Mouse (Mus musculus) CH12.LX (cell line): ENCODE measurements at regions not wholly inside any gene's neighbourhood (a gene's known extent, or its start where the extent isn't known, plus 50 kb on each side); places are given as distances from the start of the nearest gene placed in this dataset.

Experiments used
- DNase-seq: peaks from one replicate; pipeline ENCODE4 v3.0.0-alpha.2; 2013; ENCODE audit errors: extremely low read depth
- H3K27ac ChIP-seq: 2 replicates; pipeline ENCODE4 v1.5.1; 2012; ENCODE audit warnings: low read depth, mild to moderate bottlenecking, control low read depth, moderate library complexity; ENCODE audit not compliant: insufficient read depth
- H3K27me3 ChIP-seq: replicated peaks from 2 replicates; pipeline ENCODE3; 2012; ENCODE audit warnings: inconsistent platforms
- H3K36me3 ChIP-seq, 2 experiments: replicated peaks in 1 of 2; 2 replicates each; pipeline versions ENCODE3 to v1.6.1; 2012; ENCODE audit warnings: inconsistent platforms in 1 of 2, low read length in 1 of 2, mild to moderate bottlenecking in 1 of 2, mixed read lengths in 1 of 2, moderate library complexity in 1 of 2; ENCODE audit not compliant: control insufficient read depth in 1 of 2, insufficient read depth in 1 of 2
- H3K4me1 ChIP-seq, 2 experiments: 2 replicates each; pipeline ENCODE4 v1.6.1; 2012; ENCODE audit warnings: inconsistent platforms in 1 of 2, moderate library complexity in 1 of 2; ENCODE audit not compliant: insufficient read depth in 2 of 2, control insufficient read depth in 1 of 2
- H3K4me2 ChIP-seq: 2 replicates; pipeline ENCODE4 v1.6.1; 2012; ENCODE audit warnings: low read depth, mild to moderate bottlenecking, control low read depth; ENCODE audit not compliant: poor library complexity, insufficient read depth, severe bottlenecking
- H3K4me3 ChIP-seq, 3 experiments: fragments of 150-350 bp in 1 of 3; sonication (generic) in 1 of 3; replicated peaks in 1 of 3; 2 replicates each; pipeline versions ENCODE3 to v1.5.1; 2011 to 2012; ENCODE audit warnings: low read depth in 2 of 3, low read length in 2 of 3, mild to moderate bottlenecking in 2 of 3, moderate library complexity in 2 of 3, control low read depth in 1 of 3, improper control_type of control experiment in 1 of 3, inconsistent platforms in 1 of 3, mixed read lengths in 1 of 3; ENCODE audit not compliant: poor library complexity in 1 of 3
- H3K79me2 ChIP-seq: replicated peaks from 2 replicates; pipeline ENCODE4 v1.6.1; 2012; ENCODE audit warnings: mild to moderate bottlenecking, moderate library complexity; ENCODE audit not compliant: control insufficient read depth, poor library complexity, insufficient read depth, severe bottlenecking; ENCODE audit errors: extremely low read depth
- H3K9ac ChIP-seq: 2 replicates; pipeline ENCODE4 v1.6.1; 2012; ENCODE audit warnings: low read depth, mild to moderate bottlenecking, control low read depth, moderate library complexity; ENCODE audit not compliant: insufficient read depth
- H3K9me3 ChIP-seq: replicated peaks from 2 replicates; pipeline ENCODE3; 2012; ENCODE audit warnings: low read length, inconsistent platforms, mixed read lengths
- BHLHE40 ChIP-seq: IDR thresholded peaks from 2 replicates; pipeline ENCODE4 v1.6.1; 2011; ENCODE audit warnings: mild to moderate bottlenecking, low read depth, low read length, improper control_type of control experiment
- CHD1 ChIP-seq: IDR thresholded peaks from 2 replicates; pipeline ENCODE4 v1.6.1; 2012; ENCODE audit warnings: low read depth, low read length, improper control_type of control experiment, inconsistent platforms
- CHD2 ChIP-seq: IDR thresholded peaks from 2 replicates; pipeline ENCODE4 v1.6.1; 2011; ENCODE audit warnings: low read length, improper control_type of control experiment
- ELF1 ChIP-seq: IDR thresholded peaks from 2 replicates; pipeline ENCODE4 v1.6.1; 2014; ENCODE audit warnings: low read depth, mild to moderate bottlenecking, inconsistent platforms, low read length, improper control_type of control experiment
- EP300 ChIP-seq: IDR thresholded peaks from 2 replicates; pipeline ENCODE4 v1.6.1; 2011; ENCODE audit warnings: low read length, improper control_type of control experiment
- ETS1 ChIP-seq: conservative IDR thresholded peaks from 2 replicates; pipeline ENCODE4 v1.6.1; 2012; ENCODE audit warnings: low read depth, mild to moderate bottlenecking, inconsistent platforms, low read length, improper control_type of control experiment, moderate library complexity
- HCFC1 ChIP-seq: IDR thresholded peaks from 2 replicates; pipeline ENCODE4 v1.6.1; 2012; ENCODE audit warnings: low read depth, mild to moderate bottlenecking, inconsistent platforms, low read length, improper control_type of control experiment
- JUN ChIP-seq: IDR thresholded peaks from 2 replicates; pipeline ENCODE4 v1.6.1; 2011; ENCODE audit warnings: low read depth, mild to moderate bottlenecking, low read length, improper control_type of control experiment, moderate library complexity; ENCODE audit not compliant: insufficient read depth
- JUND ChIP-seq: conservative IDR thresholded peaks from 2 replicates; pipeline ENCODE4 v1.6.1; 2011; ENCODE audit warnings: low read depth, low read length, improper control_type of control experiment
- MAFK ChIP-seq: IDR thresholded peaks from 2 replicates; pipeline ENCODE4 v1.6.1; 2011; ENCODE audit warnings: low read length, improper control_type of control experiment; ENCODE audit not compliant: insufficient replicate concordance
- MAX ChIP-seq: IDR thresholded peaks from 2 replicates; pipeline ENCODE4 v1.6.1; 2011; ENCODE audit warnings: low read length, improper control_type of control experiment
- MAZ ChIP-seq: IDR thresholded peaks from 2 replicates; pipeline ENCODE4 v1.6.1; 2012; ENCODE audit warnings: low read depth, mild to moderate bottlenecking, inconsistent platforms, low read length, improper control_type of control experiment, moderate library complexity
- MEF2A ChIP-seq: IDR thresholded peaks from 2 replicates; pipeline ENCODE4 v1.6.1; 2014; ENCODE audit warnings: low read depth, mild to moderate bottlenecking, inconsistent platforms, low read length, improper control_type of control experiment, borderline replicate concordance
- NELFE ChIP-seq: IDR thresholded peaks from 2 replicates; pipeline ENCODE4 v1.6.1; 2011; ENCODE audit warnings: low read depth, low read length, improper control_type of control experiment
- PAX5 ChIP-seq: IDR thresholded peaks from 2 replicates; pipeline ENCODE4 v1.6.1; 2012; ENCODE audit warnings: low read length, inconsistent platforms, mixed read lengths
- RAD21 ChIP-seq: IDR thresholded peaks from 2 replicates; pipeline ENCODE4 v1.6.1; 2011; ENCODE audit warnings: low read depth, mild to moderate bottlenecking, low read length, improper control_type of control experiment, moderate library complexity
- RCOR1 ChIP-seq: conservative IDR thresholded peaks from 2 replicates; pipeline ENCODE4 v1.6.1; 2012; ENCODE audit warnings: low read depth, mild to moderate bottlenecking, inconsistent platforms, low read length, improper control_type of control experiment
- SIN3A ChIP-seq: IDR thresholded peaks from 2 replicates; pipeline ENCODE4 v1.6.1; 2012; ENCODE audit warnings: low read length, improper control_type of control experiment, inconsistent platforms
- TCF12 ChIP-seq: IDR thresholded peaks from 2 replicates; pipeline ENCODE4 v1.6.1; 2014; ENCODE audit warnings: low read depth, mild to moderate bottlenecking, inconsistent platforms, low read length, improper control_type of control experiment
- UBTF ChIP-seq: IDR thresholded peaks from 2 replicates; pipeline ENCODE4 v1.6.1; 2012; ENCODE audit warnings: low read depth, mild to moderate bottlenecking, inconsistent platforms, low read length, improper control_type of control experiment, moderate library complexity
- USF1 ChIP-seq: IDR thresholded peaks from 2 replicates; pipeline ENCODE4 v1.6.1; 2014; ENCODE audit warnings: low read depth, mild to moderate bottlenecking, inconsistent platforms, low read length, improper control_type of control experiment
- USF2 ChIP-seq: conservative IDR thresholded peaks from 2 replicates; pipeline ENCODE4 v1.6.1; 2011; ENCODE audit warnings: low read depth, low read length, improper control_type of control experiment
- ZC3H11A ChIP-seq: IDR thresholded peaks from 2 replicates; pipeline ENCODE4 v1.6.1; 2012; ENCODE audit warnings: low read depth, mild to moderate bottlenecking, inconsistent platforms, low read length, improper control_type of control experiment
- ZKSCAN1 ChIP-seq: IDR thresholded peaks from 2 replicates; pipeline ENCODE4 v1.6.1; 2012; ENCODE audit warnings: low read depth, inconsistent platforms, low read length, improper control_type of control experiment, borderline replicate concordance
- ZMIZ1 ChIP-seq: IDR thresholded peaks from 2 replicates; pipeline ENCODE4 v1.6.1; 2012; ENCODE audit warnings: low read depth, mild to moderate bottlenecking, inconsistent platforms, low read length, improper control_type of control experiment
- dilution Hi-C: fragments of 300-500 bp; cut with MboI; formaldehyde crosslinking; loops from 2 replicates; pipeline ENCODE4 v1.14.3; 2020; ENCODE audit warnings: low sequenced_read_pairs; ENCODE audit not compliant: extremely low pct_unique_long_range_greater_than_20kb, extremely low pct_ligation_motif_present
- in situ Hi-C: fragments of 300-500 bp; cut with MboI; formaldehyde crosslinking; loops from 3 replicates; pipeline ENCODE4 v1.14.3; 2019; ENCODE audit warnings: low sequenced_read_pairs, low pct_ligation_motif_present, low pct_unique_long_range_greater_than_20kb, mixed read lengths

DNA sequence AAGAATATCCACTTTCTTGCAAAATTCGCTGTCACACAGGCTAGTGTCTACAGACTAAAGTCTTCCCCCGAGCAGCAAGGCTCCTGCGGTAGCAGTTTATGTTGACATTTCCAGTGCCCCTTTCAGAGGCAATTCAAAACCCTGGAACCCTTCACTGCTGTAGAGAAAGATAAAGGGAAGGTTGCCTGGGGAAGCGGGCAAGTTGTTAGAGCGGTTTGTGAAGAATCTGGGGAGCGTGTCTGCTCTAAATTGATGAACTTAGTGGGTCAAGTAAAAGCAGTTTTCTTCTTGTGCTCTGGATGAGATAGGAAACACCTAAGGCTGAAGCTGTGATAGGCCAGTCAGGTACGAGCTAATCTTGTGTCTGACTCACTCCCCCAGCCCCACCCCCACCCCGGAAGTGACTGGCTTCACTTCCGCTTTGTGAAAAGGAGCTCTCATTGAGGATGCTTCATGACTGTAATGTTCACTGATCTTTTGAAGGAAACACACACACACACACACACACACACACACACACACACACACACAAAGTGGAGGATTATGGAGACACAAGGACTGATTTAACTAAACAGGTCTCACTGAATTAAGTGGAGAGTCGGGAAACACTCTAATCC is 626.6 kb upstream of the Sox9 start:
- Histone ChIP-seq H3K27me3 (no peaks in the 10 kb centered on the region), H3K79me2 (no peaks in the 10 kb centered on the region), H3K27ac (no peak overlapping the region), H3K9me3 (peaks cover 69% of the 10 kb centered on the region), H3K4me1 (no peaks in the 10 kb centered on the region), H3K4me2 (no peak overlapping the region), H3K36me3 (no peaks in the 10 kb centered on the region), H3K9ac (no peak overlapping the region), H3K4me3 (no peak overlapping the region)
- no peak for DNase-seq
- dilution Hi-C loops = no loop called here
- TF ChIP-seq RAD21 (no peak), ETS1 (no peak), MAZ (no peak), CHD2 (no peak), ZMIZ1 (no peak), PAX5 (no peak), EP300 (no peak), USF1 (no peak), JUND (no peak), ZC3H11A (no peak), MAFK (no peak), ZKSCAN1 (no peak), MEF2A (no peak), CHD1 (no peak), BHLHE40 (no peak), JUN (no peak)
- in situ Hi-C loops = no loop called here

DNA sequence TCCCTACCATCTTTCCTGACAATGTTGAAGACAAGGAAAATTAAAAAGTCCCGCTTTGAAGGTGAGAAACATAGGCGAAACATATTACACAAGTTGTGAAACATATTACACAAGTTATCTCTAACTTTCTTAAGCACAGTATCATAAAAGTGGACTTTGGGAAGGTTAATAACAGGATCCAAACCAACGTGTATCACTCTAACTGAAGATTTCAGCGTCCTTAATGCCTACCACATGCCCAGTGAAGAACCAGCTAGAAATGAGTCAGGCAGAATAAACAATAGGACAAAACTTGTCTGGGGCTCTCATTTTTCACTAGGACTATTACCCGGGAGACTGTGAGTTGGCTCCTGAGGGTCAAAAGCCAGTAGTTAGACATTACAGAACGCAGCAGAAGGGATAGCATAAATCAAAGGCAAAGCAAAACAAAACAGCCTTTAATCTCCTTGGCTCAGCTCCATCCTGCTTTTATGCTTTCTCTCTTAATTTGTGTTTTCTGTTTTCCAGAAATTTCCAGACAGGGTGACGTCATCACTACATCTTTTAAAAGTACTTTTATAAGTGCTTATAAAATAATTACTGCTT is 618.3 kb upstream of the Sox9 start:
- no peak overlapping the region for H3K9ac ChIP-seq
- H3K27ac ChIP-seq = no peak overlapping the region
- H3K4me3 ChIP-seq = no peak overlapping the region
- H3K79me2 ChIP-seq = no peaks in the 10 kb centered on the region
- no peak for DNase-seq
- in situ Hi-C loops = no loop called here
- H3K4me2 ChIP-seq = no peak overlapping the region
- no peaks in the 10 kb centered on the region for H3K4me1 ChIP-seq
- H3K9me3 ChIP-seq = peaks cover 72% of the 10 kb centered on the region
- no peak for TF ChIP-seq NELFE
- no peak for TF ChIP-seq ZC3H11A
- no peak for TF ChIP-seq SIN3A
- no peak for TF ChIP-seq HCFC1
- no peak for TF ChIP-seq RCOR1
- no peak for TF ChIP-seq UBTF
- TF ChIP-seq MAFK = no peak
- no peak for TF ChIP-seq MAX
- no peak for TF ChIP-seq USF2
- TF ChIP-seq TCF12 = no peak
- TF ChIP-seq ELF1 = no peak
- no peak for TF ChIP-seq CHD2
- TF ChIP-seq ETS1 = no peak
- TF ChIP-seq, all 38 proteins: peak for 0
- Histone ChIP-seq H3K36me3 (no peaks in the 10 kb centered on the region), H3K27me3 (no peaks in the 10 kb centered on the region)
- dilution Hi-C loops = no loop called here
